Mouse (Mus musculus) MEL (cell line): ENCODE data around the gene Mthfd2l. TPM values are rescaled to one million over a fixed set of nuclear protein-coding genes. Genes with fewer than 3 reads are reported as not detected.

Experiments used
- DNase-seq: peaks from one replicate; pipeline ENCODE4 v3.0.0; 2011; ENCODE audit warnings: low read depth, low spot score
- H3K27ac ChIP-seq: 2 replicates; pipeline ENCODE4 v1.5.1; 2012; ENCODE audit warnings: low read depth, mild to moderate bottlenecking, control low read depth, low read length, moderate library complexity; ENCODE audit not compliant: control insufficient read depth
- H3K27me3 ChIP-seq, 2 experiments: fragments of 150-350 bp in 1 of 2; sonication (generic) in 1 of 2; 2 replicates each; pipeline ENCODE4 v1.6.1; 2012; ENCODE audit warnings: low read length in 2 of 2, mild to moderate bottlenecking in 2 of 2, improper control_type of control experiment in 1 of 2, moderate library complexity in 1 of 2; ENCODE audit not compliant: insufficient read depth in 2 of 2, control insufficient read depth in 1 of 2
- H3K36me3 ChIP-seq, 2 experiments: 2 replicates each; pipeline ENCODE4 v1.6.1; 2012 to 2014; ENCODE audit warnings: low read length in 2 of 2, improper control_type of control experiment in 1 of 2, inconsistent platforms in 1 of 2, mild to moderate bottlenecking in 1 of 2; ENCODE audit not compliant: insufficient read depth in 2 of 2, control insufficient read depth in 1 of 2
- H3K4me1 ChIP-seq, 2 experiments: fragments of 150-350 bp in 1 of 2; sonication (generic) in 1 of 2; 2 replicates each; pipeline ENCODE4 v1.6.1; 2012; ENCODE audit warnings: low read length in 2 of 2, improper control_type of control experiment in 1 of 2, mild to moderate bottlenecking in 1 of 2; ENCODE audit not compliant: insufficient read depth in 2 of 2, control insufficient read depth in 1 of 2
- H3K4me3 ChIP-seq, 2 experiments: fragments of 150-350 bp in 1 of 2; sonication (generic) in 1 of 2; 2 replicates each; pipeline ENCODE4 v1.5.1; 2012; ENCODE audit warnings: low read depth in 2 of 2, low read length in 2 of 2, mild to moderate bottlenecking in 2 of 2, moderate library complexity in 2 of 2, control low read depth in 1 of 2, improper control_type of control experiment in 1 of 2; ENCODE audit not compliant: control insufficient read depth in 1 of 2, insufficient read depth in 1 of 2
- H3K79me2 ChIP-seq: 2 replicates; pipeline ENCODE4 v1.6.1; 2012; ENCODE audit warnings: mild to moderate bottlenecking, low read length, moderate library complexity; ENCODE audit not compliant: control insufficient read depth, poor library complexity, insufficient read depth
- H3K9ac ChIP-seq: 2 replicates; pipeline ENCODE4 v1.6.1; 2012; ENCODE audit warnings: low read depth, mild to moderate bottlenecking, control low read depth, low read length, moderate library complexity; ENCODE audit not compliant: control insufficient read depth, poor library complexity, severe bottlenecking
- H3K9me3 ChIP-seq: fragments of 150-350 bp; sonication (generic); replicated peaks from 2 replicates; pipeline ENCODE4 v1.6.1; 2012; ENCODE audit warnings: mild to moderate bottlenecking, low read length, improper control_type of control experiment, moderate library complexity; ENCODE audit not compliant: insufficient read depth
- BHLHE40 ChIP-seq: IDR thresholded peaks from 2 replicates; pipeline ENCODE4 v1.6.1; 2012; ENCODE audit warnings: low read depth, mild to moderate bottlenecking, inconsistent platforms, low read length, improper control_type of control experiment, borderline replicate concordance
- CHD1 ChIP-seq: IDR thresholded peaks from 2 replicates; pipeline ENCODE4 v1.6.1; 2012; ENCODE audit warnings: low read depth, mild to moderate bottlenecking, inconsistent platforms, low read length, improper control_type of control experiment
- CHD2 ChIP-seq: IDR thresholded peaks from 2 replicates; pipeline ENCODE4 v1.6.1; 2011; ENCODE audit warnings: low read length, improper control_type of control experiment
- CTCF ChIP-seq, 3 experiments: IDR thresholded peaks in 2 of 3; conservative IDR thresholded peaks in 1 of 3; 2 replicates each; pipeline ENCODE4 v1.5.1; 2011 to 2012; ENCODE audit warnings: low read length in 3 of 3, low read depth in 2 of 3, mild to moderate bottlenecking in 2 of 3, improper control_type of control experiment in 1 of 3, inconsistent platforms in 1 of 3, mixed read lengths in 1 of 3, moderate library complexity in 1 of 3; ENCODE audit not compliant: control insufficient read depth in 1 of 3, insufficient read depth in 1 of 3, poor library complexity in 1 of 3, severe bottlenecking in 1 of 3
- ELF1 ChIP-seq: IDR thresholded peaks from 2 replicates; pipeline ENCODE4 v1.6.1; 2014; ENCODE audit warnings: low read depth, mild to moderate bottlenecking, inconsistent platforms, low read length, improper control_type of control experiment, moderate library complexity
- EP300 ChIP-seq, 2 experiments: IDR thresholded peaks; 2 replicates each; pipeline ENCODE4 v1.6.1; 2011; ENCODE audit warnings: improper control_type of control experiment in 2 of 2, low read length in 2 of 2, low read depth in 1 of 2, mild to moderate bottlenecking in 1 of 2
- ETS1 ChIP-seq: IDR thresholded peaks from 2 replicates; pipeline ENCODE4 v1.6.1; 2012; ENCODE audit warnings: low read depth, mild to moderate bottlenecking, inconsistent platforms, low read length, improper control_type of control experiment, moderate library complexity
- KAT2A ChIP-seq: conservative IDR thresholded peaks from 2 replicates; pipeline ENCODE4 v1.6.1; 2012; ENCODE audit warnings: low read depth, low read length, improper control_type of control experiment, inconsistent platforms
- MAFK ChIP-seq: IDR thresholded peaks from 2 replicates; pipeline ENCODE4 v1.6.1; 2011; ENCODE audit warnings: low read depth, mild to moderate bottlenecking, low read length, improper control_type of control experiment, borderline replicate concordance
- MAX ChIP-seq: IDR thresholded peaks from 2 replicates; pipeline ENCODE4 v1.6.1; 2011; ENCODE audit warnings: low read length, improper control_type of control experiment
- MXI1 ChIP-seq: IDR thresholded peaks from 2 replicates; pipeline ENCODE4 v1.6.1; 2011; ENCODE audit warnings: mild to moderate bottlenecking, low read depth, low read length, improper control_type of control experiment
- MYC ChIP-seq: IDR thresholded peaks from 2 replicates; pipeline ENCODE4 v1.6.1; 2011; ENCODE audit warnings: low read depth, mild to moderate bottlenecking, low read length, improper control_type of control experiment, moderate library complexity
- NRF1 ChIP-seq: IDR thresholded peaks from 2 replicates; pipeline ENCODE4 v1.6.1; 2014; ENCODE audit warnings: low read depth, mild to moderate bottlenecking, inconsistent platforms, low read length, improper control_type of control experiment, moderate library complexity; ENCODE audit not compliant: poor library complexity, insufficient read depth, severe bottlenecking
- POLR2AphosphoS5 ChIP-seq: IDR thresholded peaks from 2 replicates; pipeline ENCODE4 v1.6.1; 2012; ENCODE audit warnings: low read depth, borderline replicate concordance, mild to moderate bottlenecking, inconsistent platforms, low read length, moderate library complexity, mixed read lengths
- RAD21 ChIP-seq: IDR thresholded peaks from 2 replicates; pipeline ENCODE4 v1.6.1; 2011; ENCODE audit warnings: mild to moderate bottlenecking, low read depth, low read length, improper control_type of control experiment
- RCOR1 ChIP-seq: IDR thresholded peaks from 2 replicates; pipeline ENCODE4 v1.6.1; 2012; ENCODE audit warnings: low read depth, mild to moderate bottlenecking, inconsistent platforms, low read length, improper control_type of control experiment
- SIN3A ChIP-seq: IDR thresholded peaks from 2 replicates; pipeline ENCODE4 v1.6.1; 2012; ENCODE audit warnings: low read length, improper control_type of control experiment, inconsistent platforms
- SMC3 ChIP-seq: IDR thresholded peaks from 2 replicates; pipeline ENCODE4 v1.6.1; 2011; ENCODE audit warnings: low read depth, low read length, improper control_type of control experiment
- TBP ChIP-seq: IDR thresholded peaks from 2 replicates; pipeline ENCODE4 v1.8.0; 2011; ENCODE audit warnings: low read depth, low read length, improper control_type of control experiment
- TCF12 ChIP-seq: IDR thresholded peaks from 2 replicates; pipeline ENCODE4 v1.6.1; 2014; ENCODE audit warnings: low read depth, mild to moderate bottlenecking, inconsistent platforms, low read length, improper control_type of control experiment, moderate library complexity
- ZC3H11A ChIP-seq: IDR thresholded peaks from 2 replicates; pipeline ENCODE4 v1.6.1; 2012; ENCODE audit warnings: low read depth, mild to moderate bottlenecking, inconsistent platforms, low read length, improper control_type of control experiment
- ZNF384 ChIP-seq: IDR thresholded peaks from 2 replicates; pipeline ENCODE4 v1.6.1; 2012; ENCODE audit warnings: low read depth, mild to moderate bottlenecking, inconsistent platforms, low read length, improper control_type of control experiment
- polyA plus RNA-seq, 2 experiments: library from polyadenylated mRNA; stranded (reverse) in 1 of 2; unstranded in 1 of 2; fragments of >175 nt in 1 of 2; fragments of >200 nt in 1 of 2; gene quantifications; 2 replicates each; pipeline versions ENCODE4 v1.2.1 to v1.2.4; 2012; ENCODE audit warnings: low replicate concordance in 2 of 2, low read depth in 1 of 2; ENCODE audit not compliant: insufficient read length in 2 of 2, insufficient read depth in 1 of 2, missing spikeins in 1 of 2
- total RNA-seq: library from RNA; depleted of rRNA; stranded (reverse); fragments of 300-350 nt; gene quantifications from 2 replicates; pipeline ENCODE4 v1.2.3, GENCODE M21; 2012

Mthfd2l gene
- total and polyA plus RNA-seq, 3 experiments, result not detected

DNA sequence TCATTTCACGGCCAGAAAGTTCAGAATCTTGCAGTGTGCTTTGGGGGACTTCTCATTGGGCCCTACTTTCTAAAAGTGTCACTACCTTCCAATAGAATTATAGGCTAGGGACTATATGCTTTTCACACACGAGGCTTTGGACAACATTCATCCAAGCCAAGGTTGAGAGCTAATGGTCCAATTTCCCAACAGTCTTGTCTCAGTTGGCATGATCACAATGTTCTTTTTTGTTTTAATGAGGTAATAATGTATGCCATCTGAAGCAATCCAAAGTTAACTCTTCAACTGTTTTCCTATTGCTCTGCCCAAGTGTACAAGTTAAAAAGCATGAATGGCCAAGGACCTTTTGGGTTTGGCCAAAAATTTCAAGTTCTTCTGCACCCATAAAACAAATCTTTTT lies 11.4 kb upstream of the Mthfd2l start:
- DNase-seq, result no peak
- Histone ChIP-seq H3K4me3 (no peak overlapping the region), H3K36me3 (no peaks in the 10 kb centered on the region)

DNA sequence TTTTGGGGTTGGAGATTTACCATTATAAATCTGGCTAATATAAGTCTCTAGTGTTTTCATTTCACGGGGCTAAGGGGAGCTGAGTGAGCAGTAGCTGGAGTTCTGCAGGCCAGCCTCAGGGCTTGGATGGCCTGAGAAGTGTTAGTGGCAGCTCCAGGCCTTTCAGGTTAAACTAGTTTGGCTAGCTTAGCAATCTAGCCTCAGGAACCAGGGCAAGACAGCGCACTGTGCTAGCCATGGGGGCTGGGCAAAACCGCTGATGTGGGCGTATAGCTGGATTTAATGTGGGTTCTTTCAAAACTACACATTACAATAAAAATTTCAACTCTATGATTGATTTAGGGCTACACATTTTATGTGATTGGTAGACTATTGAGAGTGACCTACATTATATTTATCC lies 8.0 kb upstream of the Mthfd2l start:
- no peak overlapping the region for H3K27ac ChIP-seq
- no peak for TF ChIP-seq MYC
- no peak for TF ChIP-seq ZNF384
- TF ChIP-seq BHLHE40, result no peak
- TF ChIP-seq KAT2A, result no peak
- no peak for TF ChIP-seq RCOR1
- H3K4me1 ChIP-seq, result no peaks in the 10 kb centered on the region
- H3K27me3 ChIP-seq, result peaks cover 0 to 1% of the 10 kb centered on the region in 2 experiments; a peak in 2 of 4 replicates
- DNase-seq, result no peak
- no peak overlapping the region for H3K4me3 ChIP-seq
- no peaks in the 10 kb centered on the region for H3K79me2 ChIP-seq
- no peaks in the 10 kb centered on the region for H3K36me3 ChIP-seq
- H3K9ac ChIP-seq, result no peak overlapping the region
- H3K9me3 ChIP-seq, result no peaks in the 10 kb centered on the region

More for the DNA sequence above, 11.4 kb upstream of the Mthfd2l start:
- peaks cover 0 to 1% of the 10 kb centered on the region in 2 experiments; a peak in 2 of 4 replicates for H3K27me3 ChIP-seq
- no peaks in the 10 kb centered on the region for H3K4me1 ChIP-seq
- H3K79me2 ChIP-seq, result no peaks in the 10 kb centered on the region
- H3K27ac ChIP-seq, result no peak overlapping the region
- TF ChIP-seq TCF12 (no peak), SIN3A (no peak), NRF1 (no peak), ZC3H11A (no peak), SMC3 (no peak), CTCF (IDR thresholded peaks at IDR 0.05 in 2 of 3, conservative IDR thresholded peaks at IDR 0.05 in 1 of 3; ENCODE audit: control insufficient read depth in 1 of 3, insufficient read depth in 1 of 3, low read depth in 2 of 3, low read length in 3 of 3, poor library complexity in 1 of 3, severe bottlenecking in 1 of 3) (no peak), ZNF384 (no peak), ETS1 (no peak), MAX (no peak)
- H3K9me3 ChIP-seq, result no peaks in the 10 kb centered on the region
- no peak overlapping the region for H3K9ac ChIP-seq

DNA sequence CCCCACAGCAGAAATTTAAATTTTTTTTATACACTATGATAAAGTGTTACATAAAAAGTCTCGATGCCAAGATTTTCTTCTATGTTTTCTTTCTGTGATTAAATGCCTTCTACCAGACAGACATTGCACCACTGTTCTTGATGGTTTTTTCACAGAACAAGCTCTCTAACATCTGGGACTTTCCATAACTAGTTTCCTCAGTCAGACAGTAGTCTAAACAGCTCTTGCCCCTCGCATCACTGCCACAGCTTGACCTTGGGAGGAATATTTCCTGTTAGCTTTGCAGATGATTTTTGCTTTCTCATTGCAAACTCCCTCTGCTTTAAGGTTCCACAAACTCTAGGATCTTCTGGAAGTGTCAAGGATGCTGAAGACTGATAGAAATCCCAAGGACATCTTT lies 371 bp upstream of the Mthfd2l start:
- TF ChIP-seq MAFK, result no peak
- TF ChIP-seq ETS1, result no peak
- TF ChIP-seq MXI1, result no peak
- no peak for TF ChIP-seq TCF12
- no peak for TF ChIP-seq CHD2
- no peak for TF ChIP-seq NRF1
- no peak for TF ChIP-seq ELF1
- no peak for TF ChIP-seq RAD21
- TF ChIP-seq RCOR1, result no peak
- TF ChIP-seq CHD1, result no peak
- no peak for TF ChIP-seq EP300 (IDR thresholded peaks at IDR 0.05; ENCODE audit: low read depth in 1 of 2, low read length in 2 of 2)
- TF ChIP-seq SMC3, result no peak
- no peak for TF ChIP-seq TBP
- TF ChIP-seq POLR2AphosphoS5, result no peak
- TF ChIP-seq MAX, result no peak
- Histone ChIP-seq H3K27me3 (no peaks in the 10 kb centered on the region), H3K9me3 (no peaks in the 10 kb centered on the region), H3K27ac (no peak overlapping the region), H3K36me3 (no peaks in the 10 kb centered on the region), H3K4me1 (no peaks in the 10 kb centered on the region), H3K4me3 (no peak overlapping the region), H3K79me2 (no peaks in the 10 kb centered on the region), H3K9ac (no peak overlapping the region)
- DNase-seq, result no peak
